Mouse (Mus musculus): ENCODE measurements at regions not wholly inside any gene's neighbourhood (a gene's known extent, or its start where the extent isn't known, plus 50 kb on each side); places are given as distances from the start of the nearest gene placed in this dataset.

GRCm38 (mm10) chr3:21477366-21477765 is 599.1 kb upstream of the Tbl1xr1 start:
- Histone ChIP-seq H3K9me3 (replicated peaks; ENCODE audit: control insufficient read depth, low read length) (no peaks in the 10 kb centered on the region), H3K27me3 (ENCODE audit: control insufficient read depth, insufficient read depth, low read length) (no peaks in the 10 kb centered on the region), H3K9ac (replicated peaks; ENCODE audit: low read depth, low read length) (no peak overlapping the region), H3K4me1 (ENCODE audit: control insufficient read depth, insufficient read depth) (0 out of 2 replicates have a peak, but pooled peaks cover 7% of the 10 kb centered on the region), H3K4me3 (ENCODE audit: low read depth, low read length) (no peak overlapping the region), H3K36me3 (replicated peaks; ENCODE audit: control insufficient read depth, insufficient read depth, low read length) (no peaks in the 10 kb centered on the region), H3K27ac (ENCODE audit: low read depth) (no peak overlapping the region), H3K4me2 (ENCODE audit: low read depth, low read length) (no peak overlapping the region)
- TF ChIP-seq EP300 (IDR thresholded peaks at IDR 0.05; ENCODE audit: low read depth): no peak
- TF ChIP-seq CTCF (IDR thresholded peaks at IDR 0.05; ENCODE audit: low read depth): no peak
- ATAC-seq (ENCODE audit: insufficient read depth, low read depth) (no peak), DNase-seq (ENCODE audit: low spot score) (peak; percentile 14)
- WGBS: 37% methylated on average over 4 of the region's 4 CpGs

DNA sequence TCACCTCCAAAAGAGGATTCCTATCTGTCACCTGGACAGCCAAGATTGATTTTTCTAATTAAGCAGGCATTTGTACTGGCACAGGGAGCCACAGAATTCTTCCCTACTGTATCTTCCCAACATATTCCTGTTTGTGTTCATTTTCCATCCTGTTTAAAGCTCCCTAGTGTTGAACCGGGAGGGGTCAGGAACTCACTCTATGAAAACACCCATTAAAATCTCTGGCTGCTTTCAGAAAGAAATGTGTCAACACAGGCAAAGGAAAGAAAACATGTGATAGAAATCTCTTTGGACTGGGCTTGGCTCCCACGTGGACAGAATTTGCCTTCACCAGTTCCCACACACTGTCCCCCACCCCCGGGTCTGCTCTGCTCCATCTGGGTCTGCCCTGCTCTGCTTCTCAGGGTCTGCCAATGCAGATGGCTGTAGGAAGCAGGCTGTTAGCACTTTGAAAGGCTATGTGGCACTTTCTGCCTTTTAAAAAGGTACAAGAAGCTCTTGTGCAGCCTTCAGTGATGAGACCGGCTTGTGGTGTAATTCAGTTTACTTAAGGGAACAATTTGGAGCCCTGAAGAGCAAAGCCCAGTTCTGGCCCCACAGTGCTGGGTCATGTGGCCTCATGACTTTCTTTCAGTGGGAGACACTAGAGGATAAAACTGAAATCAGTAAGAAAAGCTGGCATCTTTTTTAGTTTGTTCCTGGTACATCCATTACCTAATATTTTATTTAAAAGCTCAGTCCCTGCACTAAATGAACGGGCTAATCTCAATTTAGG is 597.2 kb upstream of the Tbl1xr1 start:
- Histone ChIP-seq H3K4me1 (ENCODE audit: control insufficient read depth, insufficient read depth) (0 out of 2 replicates have a peak, but pooled peaks cover 7% of the 10 kb centered on the region), H3K36me3 (replicated peaks; ENCODE audit: control insufficient read depth, insufficient read depth, low read length) (no peaks in the 10 kb centered on the region), H3K27me3 (ENCODE audit: control insufficient read depth, insufficient read depth, low read length) (no peaks in the 10 kb centered on the region), H3K27ac (ENCODE audit: low read depth) (peak overlapping the region; percentile 35; the same call in 1 of the 2 replicates), H3K9me3 (replicated peaks; ENCODE audit: control insufficient read depth, low read length) (no peaks in the 10 kb centered on the region), H3K4me3 (ENCODE audit: low read depth, low read length) (no peak overlapping the region), H3K9ac (replicated peaks; ENCODE audit: low read depth, low read length) (no peak overlapping the region), H3K4me2 (ENCODE audit: low read depth, low read length) (no peak overlapping the region)
- TF ChIP-seq EP300 (IDR thresholded peaks at IDR 0.05; ENCODE audit: low read depth) (no peak), CTCF (IDR thresholded peaks at IDR 0.05; ENCODE audit: low read depth) (no peak)
- ATAC-seq (ENCODE audit: insufficient read depth, low read depth) (peak; percentile 53; the same call in 1 of the 2 replicates), DNase-seq (ENCODE audit: low spot score) (peak; percentile 9)
- WGBS: 27% methylated on average over 5 of the region's 5 CpGs

GRCm38 (mm10) chr3:21479846-21480245 is 596.6 kb upstream of the Tbl1xr1 start:
- H3K9ac ChIP-seq (replicated peaks; ENCODE audit: low read depth, low read length): no peak overlapping the region
- H3K27me3 ChIP-seq (ENCODE audit: control insufficient read depth, insufficient read depth, low read length): no peaks in the 10 kb centered on the region
- no peaks in the 10 kb centered on the region for H3K9me3 ChIP-seq (replicated peaks; ENCODE audit: control insufficient read depth, low read length)
- H3K4me2 ChIP-seq (ENCODE audit: low read depth, low read length): no peak overlapping the region
- no peaks in the 10 kb centered on the region for H3K36me3 ChIP-seq (replicated peaks; ENCODE audit: control insufficient read depth, insufficient read depth, low read length)
- H3K4me3 ChIP-seq (ENCODE audit: low read depth, low read length): no peak overlapping the region
- H3K4me1 ChIP-seq (ENCODE audit: control insufficient read depth, insufficient read depth): 0 out of 2 replicates have a peak, but pooled peaks cover 7% of the 10 kb centered on the region
- no peak overlapping the region for H3K27ac ChIP-seq (ENCODE audit: low read depth)
- DNase-seq (ENCODE audit: low spot score) (no peak), ATAC-seq (ENCODE audit: insufficient read depth, low read depth) (no peak)
- TF ChIP-seq EP300 (IDR thresholded peaks at IDR 0.05; ENCODE audit: low read depth) (no peak), CTCF (IDR thresholded peaks at IDR 0.05; ENCODE audit: low read depth) (no peak)

- 76% methylated on average over 2 of the region's 2 CpGs for WGBS
- H3K27me3 ChIP-seq (ENCODE audit: control insufficient read depth, insufficient read depth, low read length): no peaks in the 10 kb centered on the region
- H3K9me3 ChIP-seq (replicated peaks; ENCODE audit: control insufficient read depth, low read length): no peaks in the 10 kb centered on the region
- no peak overlapping the region for H3K9ac ChIP-seq (replicated peaks; ENCODE audit: low read depth, low read length)
- no peak overlapping the region for H3K27ac ChIP-seq (ENCODE audit: low read depth)
- TF ChIP-seq EP300 (IDR thresholded peaks at IDR 0.05; ENCODE audit: low read depth) (no peak), CTCF (IDR thresholded peaks at IDR 0.05; ENCODE audit: low read depth) (no peak)
- no peak overlapping the region for H3K4me3 ChIP-seq (ENCODE audit: low read depth, low read length)
- DNase-seq (ENCODE audit: low spot score): no peak
- 0 out of 2 replicates have a peak, but pooled peaks cover 4% of the 10 kb centered on the region for H3K4me1 ChIP-seq (ENCODE audit: control insufficient read depth, insufficient read depth)
- no peak for ATAC-seq (ENCODE audit: insufficient read depth, low read depth)
- no peaks in the 10 kb centered on the region for H3K36me3 ChIP-seq (replicated peaks; ENCODE audit: control insufficient read depth, insufficient read depth, low read length)
- H3K4me2 ChIP-seq (ENCODE audit: low read depth, low read length): no peak overlapping the region
Measured at GRCm38 (mm10) chr3:21484052-21484451, 592.4 kb upstream of the Tbl1xr1 start.

GRCm38 (mm10) chr3:21485454-21485853 is 591.0 kb upstream of the Tbl1xr1 start:
- Histone ChIP-seq H3K4me2 (ENCODE audit: low read depth, low read length) (no peak overlapping the region), H3K36me3 (replicated peaks; ENCODE audit: control insufficient read depth, insufficient read depth, low read length) (no peaks in the 10 kb centered on the region), H3K4me1 (ENCODE audit: control insufficient read depth, insufficient read depth) (no peaks in the 10 kb centered on the region), H3K27ac (ENCODE audit: low read depth) (no peak overlapping the region), H3K9ac (replicated peaks; ENCODE audit: low read depth, low read length) (no peak overlapping the region), H3K27me3 (ENCODE audit: control insufficient read depth, insufficient read depth, low read length) (no peaks in the 10 kb centered on the region), H3K4me3 (ENCODE audit: low read depth, low read length) (no peak overlapping the region), H3K9me3 (replicated peaks; ENCODE audit: control insufficient read depth, low read length) (no peaks in the 10 kb centered on the region)
- no peak for DNase-seq (ENCODE audit: low spot score)
- TF ChIP-seq EP300 (IDR thresholded peaks at IDR 0.05; ENCODE audit: low read depth) (no peak), CTCF (IDR thresholded peaks at IDR 0.05; ENCODE audit: low read depth) (no peak)
- ATAC-seq (ENCODE audit: insufficient read depth, low read depth): no peak

DNA sequence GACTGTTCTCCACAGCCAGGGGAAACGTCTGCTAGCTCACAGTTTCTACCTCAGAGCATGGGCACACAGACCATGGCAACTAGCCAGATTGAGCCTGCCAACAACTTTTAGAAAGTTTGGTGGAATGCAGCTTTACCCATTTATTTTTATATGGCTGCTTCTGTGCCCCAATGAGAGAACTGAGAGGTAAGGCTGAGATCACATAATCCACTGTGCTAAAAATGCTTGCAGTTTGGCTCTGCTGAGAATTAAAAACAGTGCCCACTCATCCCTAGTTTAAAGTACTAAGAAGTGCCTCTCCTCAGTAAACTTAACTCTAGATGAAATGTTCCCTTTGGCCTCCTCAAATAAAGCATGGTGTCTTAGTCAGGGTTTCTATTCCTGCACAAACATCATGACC is 586.9 kb upstream of the Tbl1xr1 start:
- no peak overlapping the region for H3K4me2 ChIP-seq (ENCODE audit: low read depth, low read length)
- 63% methylated on average over 1 of the region's 1 CpGs for WGBS
- no peak overlapping the region for H3K4me3 ChIP-seq (ENCODE audit: low read depth, low read length)
- no peaks in the 10 kb centered on the region for H3K4me1 ChIP-seq (ENCODE audit: control insufficient read depth, insufficient read depth)
- ATAC-seq (ENCODE audit: insufficient read depth, low read depth) (no peak), DNase-seq (ENCODE audit: low spot score) (no peak)
- H3K36me3 ChIP-seq (replicated peaks; ENCODE audit: control insufficient read depth, insufficient read depth, low read length): no peaks in the 10 kb centered on the region
- H3K9ac ChIP-seq (replicated peaks; ENCODE audit: low read depth, low read length): no peak overlapping the region
- no peak overlapping the region for H3K27ac ChIP-seq (ENCODE audit: low read depth)
- TF ChIP-seq CTCF (IDR thresholded peaks at IDR 0.05; ENCODE audit: low read depth): no peak
- TF ChIP-seq EP300 (IDR thresholded peaks at IDR 0.05; ENCODE audit: low read depth): no peak
- no peaks in the 10 kb centered on the region for H3K27me3 ChIP-seq (ENCODE audit: control insufficient read depth, insufficient read depth, low read length)
- H3K9me3 ChIP-seq (replicated peaks; ENCODE audit: control insufficient read depth, low read length): no peaks in the 10 kb centered on the region

Data from heart, postnatal 0 days (tissue).